Mouse (Mus musculus) left cerebral cortex, adult 2 months (tissue): ENCODE results near the gene Atp10a. TPM values are rescaled to one million over a fixed set of nuclear protein-coding genes. Genes with fewer than 3 reads are reported as not detected.
"Not testable (repeated sequence)": the region's sequence is repeated elsewhere in the genome, so short reads cannot be mapped to it uniquely, and the experiment has no call there.

ENCODE experiments used
- DNase-seq, 2 experiments: peaks; one replicate each; pipeline ENCODE4 v3.0.0; 2021 to 2022; ENCODE audit warnings: low spot score in 2 of 2, mixed read lengths in 1 of 2; ENCODE audit errors: extremely low spot score in 1 of 2
- H3K27ac ChIP-seq: fragments of 200-600 bp; 2 replicates; pipeline ENCODE4 v1.8.1; 2022
- H3K4me3 ChIP-seq: fragments of 200-600 bp; 2 replicates; pipeline ENCODE4 v1.8.1; 2022
- CTCF ChIP-seq: fragments of 200-600 bp; IDR thresholded peaks from 2 replicates; pipeline ENCODE4 v1.8.1; 2022; ENCODE audit warnings: antibody characterized with exemption, mild to moderate bottlenecking, moderate library complexity
- intact Hi-C: fragments of 180-260 bp; cut with DNase I; formaldehyde crosslinking; loops from one replicate; pipeline ENCODE4 v1.15.1; 2025
- total RNA-seq, 2 experiments: library from RNA; stranded (reverse); gene quantifications; 2 replicates each; pipeline ENCODE4 v1.2.3; 2021

The Atp10a gene
- total RNA-seq, 2 experiments from 2014 or later: 8.8 to 9.2 TPM

- intact Hi-C loops: no loop called here
- Histone ChIP-seq H3K27ac (no peak overlapping the region), H3K4me3 (no peak overlapping the region)
- TF ChIP-seq CTCF: no peak
- DNase-seq: no peak
These were observed 173.1 kb downstream of the Atp10a start for GRCm38 (mm10) chr7:58829111-58829510.

GRCm38 (mm10) chr7:58836855-58837606 lies 181.1 kb downstream of the Atp10a start:
- H3K4me3 ChIP-seq, H3K27ac ChIP-seq, DNase-seq, intact Hi-C loops: not testable (repeated sequence)

DNA sequence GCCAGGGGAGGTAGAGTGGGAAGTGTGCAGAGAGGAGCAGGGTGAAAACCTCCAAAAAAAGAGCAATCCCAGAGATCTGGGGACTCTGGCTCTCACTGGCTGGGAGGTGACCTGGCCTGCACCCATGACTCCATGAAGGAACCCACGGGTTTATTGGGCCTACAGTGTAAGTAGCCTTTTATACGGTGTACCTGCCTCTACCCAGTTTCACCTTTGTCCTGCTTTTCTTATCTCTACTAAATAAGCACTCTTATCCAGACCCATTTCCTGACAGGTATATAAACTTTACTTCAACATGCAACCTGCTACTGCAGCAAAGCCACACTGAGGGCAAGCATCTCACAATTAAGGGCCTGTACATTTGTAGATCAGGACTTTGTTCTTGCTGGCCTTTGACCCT lies 184.4 kb downstream of the Atp10a start:
- no peak for TF ChIP-seq CTCF
- intact Hi-C loops: loop anchor here (5.0 kb wide), 2 partner anchors 82 to 187 kb away; no protein-coding TSS in a partner anchor
- Histone ChIP-seq H3K27ac (no peak overlapping the region), H3K4me3 (no peak overlapping the region)
- no peak for DNase-seq

- no peak for DNase-seq
- intact Hi-C loops: loop anchor here (5.0 kb wide), 2 partner anchors 81 to 186 kb away; no protein-coding TSS in a partner anchor
- TF ChIP-seq CTCF: no peak
- Histone ChIP-seq H3K4me3 (no peak overlapping the region), H3K27ac (no peak overlapping the region)
These were observed 185.1 kb downstream of the Atp10a start for GRCm38 (mm10) chr7:58841066-58841465.

DNA sequence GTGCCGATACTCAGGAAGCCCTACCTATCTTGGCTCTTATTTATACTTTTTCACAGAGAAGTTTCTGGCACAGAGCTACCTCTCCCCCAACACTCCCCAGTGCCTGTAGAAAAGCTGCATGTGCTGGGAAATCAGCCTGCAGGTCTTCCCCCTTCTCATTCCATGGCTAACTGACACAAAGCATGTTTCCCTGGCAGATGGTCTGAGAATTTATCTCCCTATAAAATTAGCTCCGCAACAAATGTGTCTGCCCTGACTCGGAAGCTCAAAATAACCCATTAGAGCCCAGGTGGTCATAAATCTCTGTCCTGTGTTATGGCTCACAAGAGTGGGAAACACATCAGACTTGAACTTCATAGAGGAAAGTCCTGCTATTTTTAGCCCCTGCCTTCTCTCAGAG lies 186.9 kb downstream of the Atp10a start:
- TF ChIP-seq CTCF: no peak
- intact Hi-C loops: loop anchor here (5.0 kb wide), 2 partner anchors 79 to 184 kb away; no protein-coding TSS in a partner anchor
- peak overlapping the region; percentile 89 for H3K27ac ChIP-seq
- DNase-seq: no peak
- H3K4me3 ChIP-seq: no peak overlapping the region

- TF ChIP-seq CTCF: no peak
- Histone ChIP-seq H3K4me3 (no peak overlapping the region), H3K27ac (peak overlapping the region; percentile 89)
- intact Hi-C loops: loop anchor here (1.0 to 5.0 kb wide), 4 partner anchors 22 to 183 kb away; no protein-coding TSS in a partner anchor
- DNase-seq: peak; percentile 86 to 87
These were observed 187.9 kb downstream of the Atp10a start for GRCm38 (mm10) chr7:58843767-58844445.

DNA sequence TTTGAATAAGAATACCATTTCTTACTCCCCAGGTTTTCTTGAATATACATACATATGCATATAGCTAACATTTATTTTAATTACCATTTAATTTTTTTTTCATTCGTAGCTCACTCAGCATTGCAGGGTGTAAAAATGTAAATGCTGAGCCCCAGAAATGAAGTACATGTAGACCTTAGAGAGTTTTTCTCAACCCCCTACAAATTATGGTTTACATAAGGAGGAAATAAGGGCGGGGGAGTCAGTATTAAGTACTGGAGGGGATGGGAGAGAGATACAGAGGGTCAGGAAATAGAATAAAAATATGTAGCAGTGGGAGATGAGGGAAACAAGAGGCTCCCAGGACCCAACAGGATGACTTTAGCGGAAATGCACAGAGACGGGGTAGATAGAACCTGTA lies 188.5 kb downstream of the Atp10a start:
- intact Hi-C loops: loop anchor here (1.0 to 5.0 kb wide), 4 partner anchors 22 to 183 kb away; no protein-coding TSS in a partner anchor
- peak overlapping the region; percentile 89 for H3K27ac ChIP-seq
- no peak for TF ChIP-seq CTCF
- no peak for DNase-seq
- no peak overlapping the region for H3K4me3 ChIP-seq

GRCm38 (mm10) chr7:58858921-58859320 lies 203.0 kb downstream of the Atp10a start:
- intact Hi-C loops: no loop called here
- no peak for TF ChIP-seq CTCF
- H3K4me3 ChIP-seq: no peak overlapping the region
- DNase-seq: no peak
- H3K27ac ChIP-seq: no peak overlapping the region

DNA sequence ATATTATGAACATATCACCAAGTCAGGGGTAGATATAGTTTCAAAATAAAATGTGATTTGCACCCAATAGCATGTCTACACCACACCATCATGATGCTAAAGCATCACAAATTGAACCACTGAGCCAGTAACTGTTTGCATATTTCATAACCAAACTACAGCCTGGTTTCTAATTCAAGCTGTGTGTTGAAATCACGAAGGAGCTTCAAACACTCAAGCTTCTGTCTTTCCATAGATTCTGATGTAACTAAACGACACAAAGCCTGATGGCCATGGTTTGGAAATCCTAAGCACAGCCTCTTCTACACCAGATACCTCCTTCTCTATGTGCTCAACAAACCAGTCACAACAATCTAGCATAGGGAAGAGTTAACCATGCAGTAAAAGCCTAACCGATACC lies 207.2 kb downstream of the Atp10a start:
- no peak for TF ChIP-seq CTCF
- DNase-seq: no peak
- no peak overlapping the region for H3K4me3 ChIP-seq
- no peak overlapping the region for H3K27ac ChIP-seq
- intact Hi-C loops: no loop called here

GRCm38 (mm10) chr7:58866865-58867614 lies 211.1 kb downstream of the Atp10a start:
- Histone ChIP-seq H3K4me3 (no peak overlapping the region), H3K27ac (no peak overlapping the region)
- intact Hi-C loops: no loop called here
- no peak for DNase-seq
- TF ChIP-seq CTCF: no peak

- no peak for DNase-seq
- Histone ChIP-seq H3K27ac (no peak overlapping the region), H3K4me3 (no peak overlapping the region)
- peak; percentile 25 for TF ChIP-seq CTCF
- intact Hi-C loops: no loop called here
These were observed 214.7 kb downstream of the Atp10a start for GRCm38 (mm10) chr7:58870661-58871060.

DNA sequence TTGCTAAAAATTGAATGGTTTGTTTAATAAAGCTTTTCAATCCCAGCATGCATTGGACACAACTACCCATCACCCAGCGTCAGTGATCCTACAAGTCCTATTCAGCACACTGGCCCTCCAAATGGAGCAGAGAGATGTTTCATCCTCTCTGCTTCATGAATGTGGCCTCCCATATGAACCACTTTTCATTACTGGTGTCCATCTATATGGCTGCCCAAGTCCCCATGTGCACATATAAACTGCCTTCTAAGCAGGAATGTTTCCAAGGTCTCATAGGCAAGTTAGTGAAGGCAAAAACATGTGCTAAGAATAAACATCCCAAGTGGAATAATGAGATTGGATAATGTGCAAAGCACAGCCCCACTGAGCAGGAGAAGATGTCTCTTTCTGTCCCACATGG lies 217.7 kb downstream of the Atp10a start:
- Histone ChIP-seq H3K4me3 (no peak overlapping the region), H3K27ac (no peak overlapping the region)
- no peak for TF ChIP-seq CTCF
- DNase-seq: no peak
- intact Hi-C loops: no loop called here
